Mouse (Mus musculus) olfactory bulb, adult 2 months (tissue): Measurements from ENCODE around the gene Il12rb2.

Experiments
- CTCF ChIP-seq: fragments of 200-500 bp; IDR thresholded peaks from 2 replicates; pipeline ENCODE4 v1.5.1; 2012; ENCODE audit warnings: low read depth, mild to moderate bottlenecking, low read length, moderate library complexity; ENCODE audit not compliant: insufficient read depth
- POLR2A ChIP-seq: fragments of 200-500 bp; IDR thresholded peaks from 2 replicates; pipeline ENCODE4 v1.6.1; 2012; ENCODE audit warnings: mild to moderate bottlenecking, low read depth, low read length, moderate library complexity; ENCODE audit not compliant: insufficient read depth

- TF ChIP-seq CTCF (no peak), POLR2A (no peak)
Observed at GRCm38 (mm10) chr6:67348065-67348464, 27.9 kb downstream of the Il12rb2 start.
